Mouse (Mus musculus): ENCODE measurements around the gene 4930595D18Rik.

Gene 4930595D18Rik

GRCm38 (mm10) chr12:111184476-111184875 lies at the start of gene 4930595D18Rik:
4930595D18Rik (minus strand) TSS chr12:111184491.
- no peak for DNase-seq (ENCODE audit: low spot score in 2 of 2)

DNA sequence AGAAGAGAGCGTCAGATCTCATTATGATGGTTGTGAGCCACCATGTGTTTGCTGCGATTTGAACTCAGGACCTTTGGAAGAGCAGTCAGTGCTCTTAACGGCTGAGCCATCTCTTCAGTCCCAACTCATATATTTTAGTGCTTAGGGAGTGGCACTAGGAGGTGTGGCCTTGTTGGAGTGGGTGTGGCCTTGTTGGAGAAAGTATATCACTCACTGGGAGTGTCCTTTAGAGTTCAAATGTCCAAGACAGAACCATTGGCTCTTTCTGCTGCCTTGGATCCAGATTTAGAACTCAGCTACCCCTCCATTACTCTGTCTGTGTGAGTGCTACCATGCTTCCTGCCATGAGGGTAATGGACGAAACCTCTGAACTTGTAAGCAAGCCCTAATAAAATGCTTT lies 49.5 kb upstream of the 4930595D18Rik start:
- DNase-seq (ENCODE audit: low spot score in 2 of 2), result no peak

- DNase-seq (ENCODE audit: low spot score in 2 of 2), result no peak
Observed at GRCm38 (mm10) chr12:111230793-111231192, 46.5 kb upstream of the 4930595D18Rik start.

- DNase-seq (ENCODE audit: low spot score in 2 of 2), result no peak
Observed at GRCm38 (mm10) chr12:111228488-111228887, 44.2 kb upstream of the 4930595D18Rik start.

- DNase-seq (ENCODE audit: low spot score in 2 of 2), result no peak
Observed at GRCm38 (mm10) chr12:111227410-111227809, 43.1 kb upstream of the 4930595D18Rik start.

GRCm38 (mm10) chr12:111225197-111225780 lies 41.0 kb upstream of the 4930595D18Rik start:
- DNase-seq (ENCODE audit: low spot score in 2 of 2), result no peak

DNA sequence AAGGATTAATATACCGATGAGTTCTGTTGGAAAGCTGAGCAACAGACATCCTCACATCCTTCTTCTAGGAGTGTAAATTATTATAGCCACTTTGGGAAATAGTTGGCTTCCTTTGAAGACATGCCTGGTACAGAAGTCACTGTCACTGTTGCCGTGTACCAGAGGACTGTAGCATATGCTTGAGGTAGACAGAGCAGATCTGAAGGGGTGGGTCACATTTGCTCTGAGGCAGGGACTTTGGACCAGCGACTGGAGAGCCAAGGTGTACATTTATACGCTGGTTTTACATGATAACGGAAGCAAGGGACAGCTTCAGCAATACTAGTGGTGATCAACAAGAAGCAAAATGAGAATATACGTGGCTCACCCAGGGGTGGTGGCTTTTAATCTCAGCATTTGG lies 34.6 kb upstream of the 4930595D18Rik start:
- DNase-seq (ENCODE audit: low spot score in 2 of 2), result no peak

GRCm38 (mm10) chr12:111211729-111212128 lies 27.4 kb upstream of the 4930595D18Rik start:
- no peak for DNase-seq (ENCODE audit: low spot score in 2 of 2)

GRCm38 (mm10) chr12:111207641-111208040 lies 23.4 kb upstream of the 4930595D18Rik start:
- DNase-seq (ENCODE audit: low spot score in 2 of 2), result no peak

DNA sequence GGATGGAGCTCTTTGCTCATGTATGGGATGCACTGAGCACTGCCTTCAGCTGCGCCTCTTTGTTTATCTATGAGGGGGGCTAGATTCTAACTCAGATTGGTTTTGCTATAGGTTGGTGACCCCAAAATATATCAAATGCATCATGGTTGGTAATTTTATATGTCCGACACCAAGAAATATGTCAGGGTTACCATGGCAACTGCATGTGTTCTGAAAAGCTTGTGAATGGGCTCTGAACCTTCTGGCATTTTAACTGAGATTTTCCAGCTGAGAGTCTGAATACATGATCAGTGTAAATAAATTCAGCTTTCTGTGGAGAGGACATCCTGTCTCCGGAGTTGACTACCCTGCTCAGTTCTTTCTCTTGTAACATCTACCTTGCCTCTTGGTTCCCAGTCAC lies 19.7 kb upstream of the 4930595D18Rik start:
- DNase-seq (ENCODE audit: low spot score in 2 of 2), result no peak

GRCm38 (mm10) chr12:111203076-111203475 lies 18.8 kb upstream of the 4930595D18Rik start:
- no peak for DNase-seq (ENCODE audit: low spot score in 2 of 2)

DNA sequence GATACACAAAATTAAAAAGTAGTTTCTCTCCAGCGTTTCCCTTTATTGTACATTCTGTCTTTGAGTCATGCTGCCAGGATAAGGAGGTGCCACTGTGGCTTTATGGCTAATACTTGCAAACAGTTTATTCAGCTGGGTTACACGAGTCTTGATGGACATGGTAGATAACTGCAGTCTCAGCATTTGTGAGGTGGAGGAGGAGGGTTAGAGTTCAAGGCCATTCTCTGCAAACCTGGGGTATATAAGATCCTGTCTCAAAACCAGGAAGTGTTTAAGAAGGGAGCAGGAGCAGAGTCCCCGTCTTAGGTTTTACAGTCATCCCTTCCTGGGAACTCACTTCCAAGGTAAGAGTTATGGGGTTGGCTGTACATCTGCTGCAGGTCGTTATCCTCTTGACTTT lies 12.3 kb upstream of the 4930595D18Rik start:
- no peak for DNase-seq (ENCODE audit: low spot score in 2 of 2)

GRCm38 (mm10) chr12:111193331-111193730 lies 9.0 kb upstream of the 4930595D18Rik start:
- DNase-seq (ENCODE audit: low spot score in 2 of 2), result no peak

DNA sequence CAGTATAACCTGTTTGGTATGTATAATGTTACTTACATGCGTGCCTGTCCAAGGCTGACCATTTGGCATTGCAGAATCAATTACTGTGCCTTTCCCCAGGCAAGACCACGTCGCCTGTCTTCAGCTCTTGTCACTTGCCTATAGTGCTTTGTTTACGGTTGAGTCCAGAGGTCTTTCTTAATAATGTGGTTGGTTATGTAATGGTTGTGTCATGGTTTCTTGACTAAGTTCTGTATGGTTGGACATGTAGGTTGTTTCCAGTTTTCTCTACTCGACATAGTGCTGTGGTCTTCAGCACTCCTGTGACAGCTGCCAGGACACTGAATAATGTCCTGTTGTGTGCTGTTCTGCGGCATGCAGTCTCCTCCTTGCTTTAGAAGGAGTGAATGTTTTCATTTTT lies 8.5 kb upstream of the 4930595D18Rik start:
- no peak for DNase-seq (ENCODE audit: low spot score in 2 of 2)

DNA sequence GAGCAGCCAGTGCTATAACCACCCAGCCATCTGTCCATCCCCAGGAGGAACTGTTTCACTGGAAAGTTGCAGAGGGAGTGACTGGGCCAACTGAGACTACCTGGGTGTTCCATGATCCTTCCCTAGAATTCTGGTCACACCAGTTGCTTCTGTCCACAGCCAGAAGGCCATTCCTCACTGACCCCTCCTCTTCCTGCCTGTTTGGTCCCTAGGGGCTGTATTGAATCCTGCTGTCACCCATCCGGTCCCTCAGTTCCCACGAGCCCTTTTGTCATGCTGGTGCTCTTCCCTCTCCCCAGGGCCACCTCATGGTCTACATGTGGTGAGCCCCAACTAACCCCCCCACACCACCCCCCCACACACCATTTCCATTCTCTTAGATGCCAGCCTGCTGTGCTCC lies 6.6 kb upstream of the 4930595D18Rik start:
- DNase-seq (ENCODE audit: low spot score in 2 of 2), result no peak

DNA sequence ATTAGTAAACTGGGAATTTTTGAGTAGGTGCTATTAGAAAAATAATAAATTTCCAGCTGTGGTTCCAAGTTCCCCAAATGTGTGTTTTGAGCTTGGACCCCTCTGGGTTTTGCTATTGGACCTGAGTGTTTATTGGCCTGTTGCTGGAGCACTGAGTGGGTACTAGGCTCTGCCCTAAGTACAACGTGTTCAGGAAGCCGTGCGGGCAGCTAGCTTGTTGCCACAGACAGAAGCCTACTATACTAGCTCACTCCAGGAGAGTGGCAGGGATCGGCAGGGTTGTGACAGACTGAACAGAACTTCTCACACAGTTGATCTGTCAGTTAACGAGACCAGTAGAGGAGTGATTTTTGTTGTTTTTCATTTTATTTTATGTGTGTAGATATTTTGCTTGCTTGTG lies 6.1 kb upstream of the 4930595D18Rik start:
- DNase-seq (ENCODE audit: low spot score in 2 of 2), result no peak

DNA sequence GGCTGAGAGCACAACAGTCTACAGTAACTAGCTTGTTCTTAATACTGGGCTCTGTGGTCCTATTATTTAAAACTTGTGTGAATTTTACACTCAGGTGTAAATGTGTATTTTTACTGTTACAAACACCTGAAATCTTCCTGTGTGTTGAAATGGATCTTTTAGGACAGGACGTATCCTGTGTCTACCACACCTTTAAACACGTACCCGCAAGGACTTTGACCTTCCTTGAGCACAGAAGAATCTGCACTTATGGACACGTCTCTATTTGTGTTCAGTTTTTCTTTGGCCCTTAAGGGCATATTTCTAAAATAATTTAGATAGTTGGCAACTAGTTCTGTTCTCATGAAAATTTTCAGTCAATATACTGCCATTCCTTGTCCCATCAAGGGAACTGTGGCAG lies 4.0 kb upstream of the 4930595D18Rik start:
- DNase-seq (ENCODE audit: low spot score in 2 of 2), result no peak

DNA sequence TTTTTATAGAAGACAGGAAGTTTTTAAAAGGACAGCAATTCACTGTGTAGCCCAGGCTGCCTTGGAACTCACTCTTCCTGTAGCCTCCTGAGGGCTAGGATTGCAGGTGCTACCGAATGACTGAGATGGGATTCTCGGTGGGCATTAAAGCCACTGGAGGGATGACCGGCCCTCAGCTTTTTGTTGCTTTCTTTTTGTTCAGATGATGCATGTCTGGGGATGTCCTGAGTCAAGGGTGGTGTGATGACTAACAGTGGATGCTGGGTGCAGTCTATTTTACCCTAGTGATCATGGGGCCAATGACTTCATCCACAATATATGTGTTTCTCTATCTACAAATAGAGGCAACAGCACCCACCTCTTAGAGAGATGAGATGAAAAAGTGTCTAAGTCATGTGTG lies 2.7 kb upstream of the 4930595D18Rik start:
- DNase-seq (ENCODE audit: low spot score in 2 of 2), result no peak

DNA sequence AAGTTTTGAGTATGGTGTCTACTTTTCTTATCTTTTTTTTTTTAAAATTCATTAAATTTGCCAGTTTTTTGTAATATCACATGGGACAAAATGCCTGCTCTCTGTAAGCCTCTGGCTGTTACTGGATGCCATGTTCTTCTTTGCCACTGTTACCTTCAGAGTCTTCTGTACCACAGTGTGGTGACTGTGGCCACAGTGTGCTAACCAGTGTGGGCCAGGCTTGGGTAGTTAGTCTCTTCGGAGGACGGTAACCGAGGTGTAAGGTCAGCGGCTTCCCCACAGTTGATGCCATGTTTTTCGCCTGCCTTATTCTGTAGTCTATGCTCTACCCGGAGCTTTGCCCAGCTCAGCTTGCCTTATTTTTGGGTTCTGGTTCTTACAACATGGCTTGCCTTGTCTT lies 1.9 kb downstream of the 4930595D18Rik start:
- no peak for DNase-seq (ENCODE audit: low spot score in 2 of 2)

- DNase-seq (ENCODE audit: low spot score in 2 of 2), result no peak
Observed at GRCm38 (mm10) chr12:111181848-111182247, 2.4 kb downstream of the 4930595D18Rik start.

DNA sequence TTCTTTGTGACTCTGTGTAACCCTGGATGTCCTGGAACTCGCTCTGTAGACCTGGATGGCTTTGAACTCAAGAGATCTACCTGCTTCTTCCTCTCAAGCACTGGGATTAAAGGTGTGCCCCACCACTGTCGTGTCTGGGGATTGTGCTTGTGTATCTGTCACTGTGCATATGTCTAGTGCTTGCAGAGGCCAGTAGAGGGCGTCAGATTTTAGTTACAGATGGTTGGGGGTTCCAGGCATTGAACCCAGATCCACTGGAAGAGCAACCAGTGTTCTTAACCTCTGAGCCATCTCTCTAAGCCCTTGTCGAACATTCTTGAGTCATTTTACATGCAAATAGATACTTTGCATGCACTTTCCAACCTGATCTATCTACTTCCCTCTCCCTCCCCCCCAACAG lies 5.5 kb downstream of the 4930595D18Rik start:
- DNase-seq (ENCODE audit: low spot score in 2 of 2), result no peak

DNA sequence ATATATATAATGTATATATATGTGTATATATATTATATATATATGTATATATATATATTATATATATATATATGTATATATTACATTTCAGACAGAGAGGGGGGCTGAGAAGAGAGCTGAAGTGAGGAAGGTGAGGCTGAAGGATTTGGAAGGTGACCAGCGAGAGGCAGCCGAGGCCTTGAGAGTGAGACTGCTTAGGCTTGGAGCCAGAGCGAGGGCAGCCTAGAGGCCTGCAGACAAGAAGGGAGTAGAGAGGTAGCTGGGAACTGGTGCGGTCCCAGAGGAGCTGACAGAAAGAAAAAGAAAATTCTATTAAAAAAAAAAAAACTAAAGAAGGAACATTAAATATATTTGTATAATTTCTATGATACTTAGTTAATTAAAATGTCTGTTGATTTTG lies 15.4 kb downstream of the 4930595D18Rik start:
- no peak for DNase-seq (ENCODE audit: low spot score in 2 of 2)

GRCm38 (mm10) chr12:111166681-111167289 lies 17.5 kb downstream of the 4930595D18Rik start:
- DNase-seq (ENCODE audit: low spot score in 2 of 2), result no peak
